Mouse (Mus musculus): Measurements from ENCODE around the gene Il10.

Gene Il10

GRCm38 (mm10) chr1:131019492-131020098 is at the start of gene Il10:
Il10 (plus strand) TSS chr1:131019845.
- no peak for DNase-seq (ENCODE audit: low read depth, low spot score)

- DNase-seq (ENCODE audit: low read depth, low spot score), result peak; percentile 29
Measured at GRCm38 (mm10) chr1:130979455-130979854, 40.2 kb upstream of the Il10 start.

GRCm38 (mm10) chr1:130984441-130984840 is 35.2 kb upstream of the Il10 start:
- peak; percentile 25 for DNase-seq (ENCODE audit: low read depth, low spot score)

- no peak for DNase-seq (ENCODE audit: low read depth, low spot score)
Measured at GRCm38 (mm10) chr1:130987001-130987400, 32.6 kb upstream of the Il10 start.

GRCm38 (mm10) chr1:130987418-130987817 is 32.2 kb upstream of the Il10 start:
- no peak for DNase-seq (ENCODE audit: low read depth, low spot score)

GRCm38 (mm10) chr1:130989331-130989730 is 30.3 kb upstream of the Il10 start:
- DNase-seq (ENCODE audit: low read depth, low spot score), result no peak

- DNase-seq (ENCODE audit: low read depth, low spot score), result no peak
Measured at GRCm38 (mm10) chr1:130990448-130990847, 29.2 kb upstream of the Il10 start.

- DNase-seq (ENCODE audit: low read depth, low spot score), result no peak
Measured at GRCm38 (mm10) chr1:130993574-130994154, 26.0 kb upstream of the Il10 start.

- no peak for DNase-seq (ENCODE audit: low read depth, low spot score)
Measured at GRCm38 (mm10) chr1:130995515-130995914, 24.1 kb upstream of the Il10 start.

GRCm38 (mm10) chr1:130996356-130996755 is 23.3 kb upstream of the Il10 start:
- DNase-seq (ENCODE audit: low read depth, low spot score), result no peak

GRCm38 (mm10) chr1:130997441-130997840 is 22.2 kb upstream of the Il10 start:
- DNase-seq (ENCODE audit: low read depth, low spot score), result no peak

GRCm38 (mm10) chr1:130998321-130998720 is 21.3 kb upstream of the Il10 start:
- no peak for DNase-seq (ENCODE audit: low read depth, low spot score)

GRCm38 (mm10) chr1:130999708-131000107 is 19.9 kb upstream of the Il10 start:
- no peak for DNase-seq (ENCODE audit: low read depth, low spot score)

GRCm38 (mm10) chr1:131000296-131000695 is 19.3 kb upstream of the Il10 start:
- DNase-seq (ENCODE audit: low read depth, low spot score), result no peak

- no peak for DNase-seq (ENCODE audit: low read depth, low spot score)
Measured at GRCm38 (mm10) chr1:131002561-131002960, 17.1 kb upstream of the Il10 start.

- DNase-seq (ENCODE audit: low read depth, low spot score), result no peak
Measured at GRCm38 (mm10) chr1:131003037-131003922, 16.4 kb upstream of the Il10 start.

GRCm38 (mm10) chr1:131006069-131006468 is 13.6 kb upstream of the Il10 start:
- no peak for DNase-seq (ENCODE audit: low read depth, low spot score)

GRCm38 (mm10) chr1:131010201-131011153 is 9.2 kb upstream of the Il10 start:
- DNase-seq (ENCODE audit: low read depth, low spot score), result no peak

- DNase-seq (ENCODE audit: low read depth, low spot score), result no peak
Measured at GRCm38 (mm10) chr1:131012494-131012893, 7.2 kb upstream of the Il10 start.

GRCm38 (mm10) chr1:131013926-131014325 is 5.7 kb upstream of the Il10 start:
- DNase-seq (ENCODE audit: low read depth, low spot score), result no peak

GRCm38 (mm10) chr1:131015281-131015680 is 4.4 kb upstream of the Il10 start:
- no peak for DNase-seq (ENCODE audit: low read depth, low spot score)
